Mouse (Mus musculus): ENCODE results near the gene Fkbp1b. TPM values are rescaled to one million over a fixed set of nuclear protein-coding genes. Genes with fewer than 3 reads are reported as not detected.

Gene Fkbp1b
- 6.9 and 9.9 TPM in 2 replicates for polyA plus RNA-seq (2012; rRNA removed; ENCODE audit: low replicate concordance)

DNA sequence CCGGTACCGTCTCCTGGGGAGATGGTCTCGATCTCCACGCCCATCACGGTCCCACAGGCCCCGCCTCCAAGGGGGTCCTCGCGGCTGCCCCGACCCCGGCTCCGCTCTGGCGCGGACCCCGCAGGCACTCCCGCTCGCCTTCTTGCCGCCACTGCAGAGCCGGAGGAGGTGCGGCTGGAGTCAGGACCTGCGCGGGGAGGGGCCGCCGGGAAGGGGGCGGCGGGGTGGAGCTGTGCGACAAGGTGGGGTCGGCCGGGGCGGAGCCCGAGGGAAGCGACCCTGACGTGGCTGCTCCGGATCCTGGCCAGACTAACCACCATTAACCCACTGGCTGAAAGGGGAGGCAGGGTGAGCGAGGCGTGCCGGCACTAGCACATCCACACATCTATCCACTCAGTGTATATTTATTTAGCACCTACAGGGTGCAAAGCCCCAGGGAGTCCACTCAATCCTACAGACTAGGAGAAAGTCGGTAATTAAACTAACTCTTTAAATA lies at the start of gene Fkbp1b:
TSS of gene Fkbp1b (minus strand) at position 200 of the 496 bp plus-strand sequence.

GRCm38 (mm10) chr12:4874161-4874927 lies 33.0 kb upstream of the Fkbp1b start, which contains the start of gene Mfsd2b:
Gene Mfsd2b (minus strand): TSS chr12:4874359.

DNA sequence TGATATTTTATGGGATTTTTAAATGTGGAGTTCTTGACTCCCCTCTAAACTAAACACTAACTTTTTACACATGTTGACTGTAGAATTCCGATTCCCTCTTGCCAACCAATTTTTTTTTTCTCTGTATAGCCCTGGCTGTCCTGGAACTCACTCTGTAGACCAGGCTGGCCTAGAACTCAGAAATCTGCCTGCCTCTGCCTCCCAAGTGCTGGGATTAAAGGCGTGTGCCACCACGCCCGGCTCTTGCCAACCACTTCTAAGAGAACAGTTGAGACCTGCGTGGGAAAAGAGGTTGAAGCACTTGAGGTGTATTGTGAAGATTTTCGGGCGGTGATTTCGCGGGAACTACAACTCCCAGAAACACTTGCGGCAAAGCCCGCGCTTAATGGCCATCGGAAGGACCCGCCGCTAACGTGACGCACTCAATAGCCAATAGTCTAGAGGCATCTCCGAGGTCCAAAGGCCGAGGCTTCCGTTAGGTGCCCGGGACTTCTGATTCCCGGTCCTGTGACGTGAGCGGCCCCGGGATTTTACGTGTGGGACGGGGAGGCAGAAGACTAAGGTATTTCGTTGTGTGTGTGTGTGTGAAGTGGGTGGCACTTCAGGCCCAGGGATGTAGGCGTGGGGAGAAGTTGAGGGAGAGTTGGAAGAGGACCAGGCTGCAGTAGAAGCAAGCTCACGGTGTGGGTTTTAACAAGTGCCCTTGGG lies 1.7 kb upstream of the Fkbp1b start, which contains the start of gene Wdcp:
TSS of gene Wdcp (plus strand) at position 414 of the 708 bp plus-strand sequence.

GRCm38 (mm10) chr12:4817361-4818101 lies 23.9 kb downstream of the Fkbp1b start, which contains the start of gene Sf3b6:
Gene Sf3b6 (plus strand): TSS chr12:4817544.

Other genes starting within 250 kb of the Fkbp1b start
- 22.8 and 53.9 TPM in 2 replicates for gene Itsn2, start 249.0 kb downstream of the Fkbp1b start, polyA plus RNA-seq (2012; rRNA removed; ENCODE audit: low replicate concordance)
- not detected in 2 replicates for gene Gm3625, start 248.7 kb downstream of the Fkbp1b start, polyA plus RNA-seq (2012; rRNA removed; ENCODE audit: low replicate concordance)
- gene Fam228a, start 103.2 kb downstream of the Fkbp1b start, polyA plus RNA-seq (2012; rRNA removed; ENCODE audit: low replicate concordance), result 0.05 and 0.13 TPM in 2 replicates
- gene Pfn4, start 72.6 kb downstream of the Fkbp1b start, polyA plus RNA-seq (2012; rRNA removed; ENCODE audit: low replicate concordance), result 0.16 and 0.19 TPM in 2 replicates
- gene Fam228b, start 72.3 kb downstream of the Fkbp1b start, polyA plus RNA-seq (2012; rRNA removed; ENCODE audit: low replicate concordance), result 0.45 and 0.51 TPM in 2 replicates
- gene Sf3b6, start 24.0 kb downstream of the Fkbp1b start, polyA plus RNA-seq (2012; rRNA removed; ENCODE audit: low replicate concordance), result 28.7 and 57.5 TPM in 2 replicates
- gene Wdcp, start 1.7 kb upstream of the Fkbp1b start, polyA plus RNA-seq (2012; rRNA removed; ENCODE audit: low replicate concordance), result 6.0 and 9.4 TPM in 2 replicates
- 1.1 and 1.2 TPM in 2 replicates for gene Mfsd2b, start 32.8 kb upstream of the Fkbp1b start, polyA plus RNA-seq (2012; rRNA removed; ENCODE audit: low replicate concordance)
- gene Ubxn2a, start 66.1 kb upstream of the Fkbp1b start, polyA plus RNA-seq (2012; rRNA removed; ENCODE audit: low replicate concordance), result 3.7 and 7.3 TPM in 2 replicates
- 7.5 and 21.4 TPM in 2 replicates for gene Atad2b, start 75.8 kb upstream of the Fkbp1b start, polyA plus RNA-seq (2012; rRNA removed; ENCODE audit: low replicate concordance)

Measured in mammary gland, adult 2 months (tissue).